ENCODE assay signal across 35 mouse cellular contexts in genomic region chr17:71717881-71718625, GRCm38 (mm10). TPM values are rescaled to one million over a fixed set of nuclear protein-coding genes. Genes with fewer than 3 reads are reported as not detected.
A peak's percentile ranks its signal among the peaks of the same experiment; 100 is the strongest.
DNase-seq lines count a peak whose midpoint lies in the region; ATAC-seq and TF ChIP-seq lines count a peak whose summit lies in the region.
"Had no signal": no experiment of that assay in that cellular context is flagged by ENCODE, and none has a peak within 500 bp of the region (broad histone marks: within the 10 kb centered on the region; RNA-seq: fewer than 3 reads in every experiment).

No protein-coding gene starts in this region.

- TF ChIP-seq CTCF in gastrocnemius, adult 2 months (IDR thresholded peaks at IDR 0.05): no peak

- no peaks in the 10 kb centered on the region for H3K27me3 ChIP-seq in neural tube, embryonic 11.5 days (ENCODE audit: control insufficient read depth, insufficient read depth, low read length)
- no peaks in the 10 kb centered on the region for H3K27me3 ChIP-seq in neural tube, embryonic 15.5 days (replicated peaks)
- H3K27me3 ChIP-seq: embryonic facial prominence, embryonic 13.5 days; forebrain, embryonic 13.5 days; heart, embryonic 13.5 days had no signal

- no peaks in the 10 kb centered on the region for H3K36me3 ChIP-seq in neural tube, embryonic 11.5 days (ENCODE audit: control insufficient read depth, insufficient read depth, low read length)
- H3K36me3 ChIP-seq in neural tube, embryonic 15.5 days: no peaks in the 10 kb centered on the region
- H3K36me3 ChIP-seq: embryonic facial prominence, embryonic 10.5 days; embryonic facial prominence, embryonic 13.5 days; forebrain, embryonic 10.5 days; G1E had no signal

- H3K4me2 ChIP-seq in neural tube, embryonic 11.5 days (ENCODE audit: low read depth): no peak overlapping the region
- no peak overlapping the region for H3K4me2 ChIP-seq in neural tube, embryonic 15.5 days
- H3K4me2 ChIP-seq: embryonic facial prominence, embryonic 13.5 days; forebrain, embryonic 13.5 days; heart, embryonic 13.5 days; hindbrain, embryonic 14.5 days had no signal

- WGBS in neural tube, embryonic 11.5 days: 85% methylated on average over 8 of the region's 8 CpGs
- whole genome bisulfite sequencing in neural tube, embryonic 15.5 days: 85% methylated on average over 8 of the region's 8 CpGs

- H3K9ac ChIP-seq in neural tube, embryonic 11.5 days (ENCODE audit: low read length): no peak overlapping the region
- H3K9ac ChIP-seq in neural tube, embryonic 15.5 days (replicated peaks): no peak overlapping the region
- H3K9ac ChIP-seq: embryonic facial prominence, embryonic 13.5 days; forebrain, embryonic 13.5 days; heart, embryonic 13.5 days; hindbrain, embryonic 14.5 days had no signal

- ATAC-seq in neural tube, embryonic 11.5 days (ENCODE audit: insufficient read depth, low FRiP score, low TSS enrichment): no peak
- ATAC-seq in neural tube, embryonic 15.5 days (ENCODE audit: low FRiP score): no peak
- ATAC-seq in CD4-positive, CD25-positive, alpha-beta regulatory T cell, adult 4 months: no peak
- ATAC-seq: forebrain, embryonic 13.5 days; forebrain, embryonic 16.5 days; hindbrain, postnatal 0 days; inflammation-experienced regulatory T-cells, adult 6 months; intestine, embryonic 16.5 days; Patski had no signal

- no peaks in the 10 kb centered on the region for H3K9me3 ChIP-seq in neural tube, embryonic 11.5 days (ENCODE audit: control insufficient read depth, low read length)
- no peaks in the 10 kb centered on the region for H3K9me3 ChIP-seq in neural tube, embryonic 15.5 days (replicated peaks)
- H3K9me3 ChIP-seq: embryonic facial prominence, embryonic 10.5 days; embryonic facial prominence, embryonic 13.5 days; forebrain, embryonic 10.5 days; forebrain, embryonic 13.5 days; heart, embryonic 13.5 days had no signal

- H3K4me1 ChIP-seq in neural tube, embryonic 11.5 days (ENCODE audit: control insufficient read depth, insufficient read depth, low read length): no peaks in the 10 kb centered on the region
- 0 out of 2 replicates have a peak, but pooled peaks cover 5% of the 10 kb centered on the region for H3K4me1 ChIP-seq in neural tube, embryonic 15.5 days
- H3K4me1 ChIP-seq: embryonic facial prominence, embryonic 10.5 days; embryonic facial prominence, embryonic 13.5 days; forebrain, embryonic 10.5 days; forebrain, embryonic 13.5 days had no signal

- H3K4me3 ChIP-seq in gastrocnemius, adult 2 months: no peak overlapping the region
- no peak overlapping the region for H3K4me3 ChIP-seq in neural tube, embryonic 11.5 days (ENCODE audit: low read depth, low read length)
- H3K4me3 ChIP-seq in neural tube, embryonic 15.5 days (replicated peaks): no peak overlapping the region
- H3K4me3 ChIP-seq: embryonic facial prominence, embryonic 10.5 days; embryonic facial prominence, embryonic 13.5 days; erythroblast, embryonic 14.5 days; forebrain, embryonic 10.5 days; forebrain, embryonic 13.5 days; heart, embryonic 13.5 days had no signal

- DNase-seq in gastrocnemius, adult 2 months: peak; percentile 77
- DNase-seq in gastrocnemius, postnatal 4 days (ENCODE audit: low spot score in 2 of 2): no peak
- DNase-seq in neural tube, embryonic 11.5 days (ENCODE audit: low spot score): peak; percentile 2
- DNase-seq in fat pad, adult 2 months (ENCODE audit: extremely low read depth, low read depth, low spot score): peak; percentile 55
- peak; percentile 88 for DNase-seq in skeletal muscle tissue, adult 2 months (ENCODE audit: low read depth, low spot score)
- DNase-seq: adrenal gland, postnatal 25 days; cerebellum, adult 11-12 months; cerebellum, adult 8-10 months; cerebellum, postnatal 10 days; cerebellum, postnatal 36 days; embryo, embryonic 11 days; heart, adult 11 months; heart, postnatal 14 days; heart, postnatal 4 days; kidney, adult 18-20 months had no signal

- peak overlapping the region; percentile 88 for H3K27ac ChIP-seq in gastrocnemius, adult 2 months
- no peak overlapping the region for H3K27ac ChIP-seq in neural tube, embryonic 11.5 days (ENCODE audit: low read depth, low read length)
- no peak overlapping the region for H3K27ac ChIP-seq in neural tube, embryonic 15.5 days (replicated peaks)
- H3K27ac ChIP-seq: embryonic facial prominence, embryonic 10.5 days; embryonic facial prominence, embryonic 13.5 days; forebrain, embryonic 10.5 days; forebrain, embryonic 13.5 days; heart, embryonic 13.5 days; hindbrain, embryonic 14.5 days; hindbrain, postnatal 0 days had no signal

- intact Hi-C loops in gastrocnemius, adult 2 months (cut with DNase I): loop anchor here (1.0 kb wide), 1 partner anchor 21 kb away; no protein-coding TSS in a partner anchor

RNA-seq across cellular contexts. Expression of gene Pcare, which starts 34.6 kb away (rescaled TPM):
- total RNA-seq in gastrocnemius, adult 2 months (2021): not detected
- not detected for total RNA-seq in gastrocnemius, postnatal 4 days (2021)
- polyA plus RNA-seq in neural tube, embryonic 11.5 days (2014; fragmentation: Nextera tagmentation; extraction: Ambion mirVana): not detected in 2 replicates
- not detected in 2 replicates for polyA plus RNA-seq in neural tube, embryonic 15.5 days (2015; fragmentation: Nextera tagmentation; extraction: Ambion mirVana)
- polyA plus RNA-seq in CD4-positive, CD25-positive, alpha-beta regulatory T cell, adult 4 months (2017; shearing (Covaris generic)): not detected
- total RNA-seq: adrenal gland, adult 18-20 months; adrenal gland, postnatal 25 days; gastrocnemius, postnatal 36 days; hindbrain, postnatal 0 days had no signal
- polyA plus RNA-seq: brain, embryonic 14.5 days; C2C12; embryonic facial prominence, embryonic 10.5 days; embryonic facial prominence, embryonic 13.5 days; erythroblast, embryonic 14.5 days; forebrain, embryonic 10.5 days; forebrain, embryonic 13.5 days; forebrain, embryonic 16.5 days; G1E; heart, embryonic 13.5 days; hindbrain, embryonic 11.5 days; hindbrain, embryonic 14.5 days; hindbrain, postnatal 0 days; inflammation-experienced regulatory T-cells, adult 6 months; intestine, embryonic 16.5 days; Patski had no signal

RNA-seq across cellular contexts. Expression of gene Togaram2, which starts 45.0 kb away (rescaled TPM):
- total RNA-seq in gastrocnemius, adult 2 months (2021): 1 to 10 TPM; 2.1 to 4.5 TPM
- total RNA-seq in gastrocnemius, postnatal 4 days (2021): under 1 TPM; 0.39 to 0.47 TPM
- not detected in 2 replicates for polyA plus RNA-seq in neural tube, embryonic 11.5 days (2014; fragmentation: Nextera tagmentation; extraction: Ambion mirVana)
- 0.83 and 1.2 TPM in 2 replicates for polyA plus RNA-seq in neural tube, embryonic 15.5 days (2015; fragmentation: Nextera tagmentation; extraction: Ambion mirVana)
- not detected for polyA plus RNA-seq in CD4-positive, CD25-positive, alpha-beta regulatory T cell, adult 4 months (2017; shearing (Covaris generic))
- polyA plus RNA-seq: C2C12; erythroblast, embryonic 14.5 days; forebrain, embryonic 10.5 days; G1E; hindbrain, embryonic 11.5 days; inflammation-experienced regulatory T-cells, adult 6 months had no signal

RNA-seq across cellular contexts. Expression of gene Clip4, which starts 50.2 kb away (rescaled TPM):
- 100 to 1,000 TPM; 104 to 183 TPM for total RNA-seq in gastrocnemius, adult 2 months (2021)
- total RNA-seq in gastrocnemius, postnatal 4 days (2021): 10 to 100 TPM; 27.6 to 33.8 TPM
- polyA plus RNA-seq in neural tube, embryonic 11.5 days (2014; fragmentation: Nextera tagmentation; extraction: Ambion mirVana): 5.9 and 6.7 TPM in 2 replicates
- 18.1 and 19.3 TPM in 2 replicates for polyA plus RNA-seq in neural tube, embryonic 15.5 days (2015; fragmentation: Nextera tagmentation; extraction: Ambion mirVana)
- polyA plus RNA-seq in CD4-positive, CD25-positive, alpha-beta regulatory T cell, adult 4 months (2017; shearing (Covaris generic)): not detected
- polyA plus RNA-seq: erythroblast, embryonic 14.5 days; G1E had no signal

Comparison
In these comparisons a context has a peak if more than half of its experiments do, and no peak if none do; other contexts are left out.
1. DNase-seq: peak in gastrocnemius, adult 2 months (single experiment), neural tube, embryonic 11.5 days (single experiment), fat pad, adult 2 months (single experiment) and skeletal muscle tissue, adult 2 months (single experiment); none in gastrocnemius, postnatal 4 days (0 of 2).